Mouse (Mus musculus) thymus, adult 2 months (tissue): ENCODE measurements around the gene Hs3st3a1. TPM values are rescaled to one million over a fixed set of nuclear protein-coding genes. Genes with fewer than 3 reads are reported as not detected.

ENCODE experiments used
- DNase-seq: peaks from one replicate; pipeline ENCODE4 v3.0.0; 2021
- H3K27ac ChIP-seq: fragments of 200-500 bp; 2 replicates; pipeline ENCODE4 v1.5.1; 2012; ENCODE audit warnings: low read length, control low read depth; ENCODE audit not compliant: control insufficient read depth, insufficient read depth
- H3K27me3 ChIP-seq: fragments of 200-500 bp; 2 replicates; pipeline ENCODE4 v1.6.1; 2012; ENCODE audit warnings: mild to moderate bottlenecking, low read length, moderate library complexity, mixed read lengths; ENCODE audit not compliant: control insufficient read depth, insufficient read depth
- H3K36me3 ChIP-seq: fragments of 200-500 bp; 2 replicates; pipeline ENCODE4 v1.6.1; 2012; ENCODE audit warnings: mild to moderate bottlenecking, low read length, moderate library complexity; ENCODE audit not compliant: control insufficient read depth, insufficient read depth
- H3K4me1 ChIP-seq: fragments of 200-500 bp; replicated peaks from 2 replicates; pipeline ENCODE4 v1.6.1; 2012; ENCODE audit warnings: low read length; ENCODE audit not compliant: control insufficient read depth, insufficient read depth
- H3K4me3 ChIP-seq: fragments of 200-500 bp; 2 replicates; pipeline ENCODE4 v1.5.1; 2012; ENCODE audit warnings: mild to moderate bottlenecking, low read length, control low read depth, moderate library complexity; ENCODE audit not compliant: control insufficient read depth, insufficient read depth
- CTCF ChIP-seq: fragments of 200-500 bp; IDR thresholded peaks from 2 replicates; pipeline ENCODE4 v1.5.1; 2012; ENCODE audit warnings: mild to moderate bottlenecking, control low read depth, low read length, moderate library complexity, borderline replicate concordance; ENCODE audit not compliant: control insufficient read depth, poor library complexity, insufficient read depth; ENCODE audit errors: extremely low read depth
- POLR2A ChIP-seq: fragments of 200-500 bp; IDR thresholded peaks from 2 replicates; pipeline ENCODE4 v1.6.1; 2012; ENCODE audit warnings: mild to moderate bottlenecking, low read length, control low read depth, moderate library complexity; ENCODE audit not compliant: control insufficient read depth, poor library complexity, insufficient read depth; ENCODE audit errors: extremely low read depth
- WGBS: fragments of 180-500 bp; shearing (Covaris S2); methylation state at CpG from one replicate; pipeline ENCODE4 v1.1.7; 2018; 5-methylcytosine and 5-hydroxymethylcytosine counted together
- polyA plus RNA-seq: library from polyadenylated mRNA; depleted of rRNA; stranded (reverse); fragments of >200 nt; gene quantifications from 2 replicates; pipeline ENCODE4 v1.2.3, GENCODE M21; 2012

Gene Hs3st3a1
- polyA plus RNA-seq, 1 experiment: 0.89 TPM

- Histone ChIP-seq H3K36me3 (no peaks in the 10 kb centered on the region), H3K4me1 (no peaks in the 10 kb centered on the region), H3K4me3 (no peak overlapping the region), H3K27ac (no peak overlapping the region), H3K27me3 (no peaks in the 10 kb centered on the region)
- DNase-seq: no peak
- WGBS: 41% methylated on average over 6 of the region's 6 CpGs
- TF ChIP-seq CTCF: no peak
- TF ChIP-seq POLR2A: no peak
These were observed 83.2 kb downstream of the Hs3st3a1 start for GRCm38 (mm10) chr11:64518146-64518841.

GRCm38 (mm10) chr11:64523993-64524570 is 89.0 kb downstream of the Hs3st3a1 start:
- Histone ChIP-seq H3K36me3 (no peaks in the 10 kb centered on the region), H3K4me1 (no peaks in the 10 kb centered on the region), H3K27me3 (no peaks in the 10 kb centered on the region), H3K4me3 (no peak overlapping the region), H3K27ac (no peak overlapping the region)
- TF ChIP-seq CTCF (no peak), POLR2A (no peak)
- DNase-seq: no peak
- WGBS: 71% methylated on average over 8 of the region's 8 CpGs

- H3K4me3 ChIP-seq: no peak overlapping the region
- TF ChIP-seq CTCF: no peak
- no peak for TF ChIP-seq POLR2A
- H3K36me3 ChIP-seq: no peaks in the 10 kb centered on the region
- H3K4me1 ChIP-seq: no peaks in the 10 kb centered on the region
- WGBS: 95% methylated on average over 3 of the region's 3 CpGs
- no peak overlapping the region for H3K27ac ChIP-seq
- H3K27me3 ChIP-seq: no peaks in the 10 kb centered on the region
- DNase-seq: no peak
These were observed 102.1 kb downstream of the Hs3st3a1 start for GRCm38 (mm10) chr11:64537230-64537629.

- H3K27me3 ChIP-seq: no peaks in the 10 kb centered on the region
- no peak for TF ChIP-seq CTCF
- TF ChIP-seq POLR2A: no peak
- no peak overlapping the region for H3K4me3 ChIP-seq
- 94% methylated on average over 9 of the region's 9 CpGs for WGBS
- H3K4me1 ChIP-seq: no peaks in the 10 kb centered on the region
- H3K27ac ChIP-seq: no peak overlapping the region
- no peaks in the 10 kb centered on the region for H3K36me3 ChIP-seq
- DNase-seq: no peak
These were observed 106.7 kb downstream of the Hs3st3a1 start for GRCm38 (mm10) chr11:64541866-64542265.

- Histone ChIP-seq H3K4me3 (no peak overlapping the region), H3K36me3 (no peaks in the 10 kb centered on the region), H3K4me1 (no peaks in the 10 kb centered on the region), H3K27me3 (no peaks in the 10 kb centered on the region), H3K27ac (no peak overlapping the region)
- 65% methylated on average over 6 of the region's 6 CpGs for whole genome bisulfite sequencing
- no peak for DNase-seq
- TF ChIP-seq CTCF (no peak), POLR2A (no peak)
These were observed 107.2 kb downstream of the Hs3st3a1 start for GRCm38 (mm10) chr11:64542335-64542734.

- no peak for TF ChIP-seq CTCF
- no peak for TF ChIP-seq POLR2A
- H3K27ac ChIP-seq: no peak overlapping the region
- no peaks in the 10 kb centered on the region for H3K27me3 ChIP-seq
- no peak for DNase-seq
- no peak overlapping the region for H3K4me3 ChIP-seq
- 58% methylated on average over 9 of the region's 9 CpGs for WGBS
- H3K4me1 ChIP-seq: no peaks in the 10 kb centered on the region
- no peaks in the 10 kb centered on the region for H3K36me3 ChIP-seq
These were observed 108.1 kb downstream of the Hs3st3a1 start for GRCm38 (mm10) chr11:64543181-64543641.

- H3K27me3 ChIP-seq: no peaks in the 10 kb centered on the region
- DNase-seq: no peak
- no peak overlapping the region for H3K4me3 ChIP-seq
- H3K36me3 ChIP-seq: no peaks in the 10 kb centered on the region
- 91% methylated on average over 5 of the region's 5 CpGs for WGBS
- H3K4me1 ChIP-seq: no peaks in the 10 kb centered on the region
- TF ChIP-seq POLR2A (no peak), CTCF (no peak)
- H3K27ac ChIP-seq: no peak overlapping the region
These were observed 109.1 kb downstream of the Hs3st3a1 start for GRCm38 (mm10) chr11:64544236-64544635.
